Mouse (Mus musculus): ENCODE measurements around the gene Pde9a.
A peak's percentile ranks its signal among the peaks of the same experiment; 100 is the strongest.

Gene Pde9a

DNA sequence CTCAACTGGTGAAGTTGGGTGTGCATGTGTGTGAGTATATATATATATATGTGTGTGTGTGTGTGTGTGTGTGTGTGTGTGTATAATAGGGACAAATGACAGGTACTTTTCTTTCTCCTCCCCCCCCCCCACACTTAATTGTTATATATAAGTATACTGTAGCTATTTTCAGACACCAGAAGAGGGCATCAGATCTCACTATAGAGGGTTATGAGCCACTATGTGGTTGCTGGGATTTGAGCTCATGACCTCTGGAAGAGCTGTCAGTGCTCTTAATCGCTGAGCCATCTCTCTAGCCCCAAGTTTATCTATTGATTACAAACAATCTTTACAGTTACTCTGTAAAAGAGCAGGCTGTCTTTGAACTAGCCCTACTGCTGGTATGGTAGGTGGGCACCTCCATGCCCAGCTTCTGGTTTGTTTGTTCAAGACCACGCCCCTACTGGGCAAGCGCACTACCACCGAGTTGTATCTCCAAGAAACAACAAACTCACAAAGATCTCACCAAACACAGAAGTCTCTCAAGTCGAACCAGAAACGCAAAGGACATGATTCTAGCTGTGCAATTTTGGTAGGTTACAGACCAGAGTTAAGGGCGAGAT, 133.4 kb downstream of the Pde9a start:
- DNase-seq, result no peak

GRCm38 (mm10) chr17:31519946-31520838, 134.2 kb downstream of the Pde9a start, which contains the start of the genes Wdr4 and Ndufv3:
TSS of gene Wdr4 (minus strand) at chr17:31519980.
TSS of gene Ndufv3 (plus strand) at chr17:31520115.
- peak; percentile 99 for DNase-seq

- peak; percentile 88 for DNase-seq
These were observed 134.9 kb downstream of the Pde9a start for GRCm38 (mm10) chr17:31520895-31521294.

DNA sequence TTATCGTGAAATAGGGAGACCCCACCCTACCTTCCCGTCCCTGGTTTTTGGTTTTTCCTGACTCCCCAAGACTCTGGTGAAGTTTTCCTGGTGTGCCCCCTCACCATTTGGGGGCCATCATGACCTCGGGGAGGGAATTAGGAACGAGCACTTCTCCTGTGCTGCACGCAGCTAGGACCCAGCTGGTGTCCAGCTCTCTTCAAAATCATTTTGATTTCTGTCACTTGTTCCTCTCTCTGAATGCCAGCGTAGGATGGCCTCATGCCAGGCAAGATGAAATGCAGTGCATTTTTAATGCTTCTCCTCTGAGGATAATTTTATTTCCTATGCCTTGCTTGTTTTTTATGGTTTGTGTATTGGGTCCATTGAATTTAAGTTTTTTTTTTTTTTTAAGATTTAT, 135.9 kb downstream of the Pde9a start:
- peak; percentile 64 for DNase-seq

DNA sequence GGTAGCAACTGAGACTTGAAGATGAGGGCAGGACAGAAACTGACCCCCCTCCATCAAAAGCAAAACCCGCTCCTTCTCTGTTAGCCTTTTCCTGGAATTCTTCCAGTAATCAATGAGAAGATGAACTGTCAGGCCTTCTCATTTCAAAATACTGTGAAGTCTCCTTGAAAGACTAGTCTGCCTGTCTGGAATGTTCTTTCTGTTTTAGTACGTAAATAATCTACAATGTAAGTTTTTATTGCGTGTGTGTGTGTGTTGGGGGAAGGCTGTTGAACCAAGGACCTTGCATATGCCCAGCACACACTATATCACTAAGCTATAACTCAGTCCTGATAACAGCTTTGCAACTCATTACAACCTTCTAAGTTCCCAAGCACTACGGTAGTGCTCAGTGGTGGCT, 139.1 kb downstream of the Pde9a start:
- DNase-seq, result no peak

- DNase-seq, result no peak
These were observed 139.8 kb downstream of the Pde9a start for GRCm38 (mm10) chr17:31525816-31526215.
